ENCODE assay signal across 25 mouse cellular contexts in genomic region chr7:98670831-98671230, GRCm38 (mm10). TPM values are rescaled to one million over a fixed set of nuclear protein-coding genes. Genes with fewer than 3 reads are reported as not detected.
DNase-seq lines count a peak whose midpoint lies in the region; ATAC-seq and TF ChIP-seq lines count a peak whose summit lies in the region.
"Had no signal": no experiment of that assay in that cellular context is flagged by ENCODE, and none has a peak within 500 bp of the region (broad histone marks: within the 10 kb centered on the region; RNA-seq: fewer than 3 reads in every experiment).

No protein-coding gene starts in this region.

- H3K4me2 ChIP-seq in heart, embryonic 16.5 days (ENCODE audit: low read depth, low read length), result no peak overlapping the region
- H3K4me2 ChIP-seq: embryonic facial prominence, embryonic 12.5 days; embryonic facial prominence, embryonic 15.5 days; heart, embryonic 15.5 days; hindbrain, embryonic 14.5 days had no signal

- H3K27me3 ChIP-seq in heart, embryonic 16.5 days (ENCODE audit: control insufficient read depth, insufficient read depth, low read length), result no peaks in the 10 kb centered on the region
- no peaks in the 10 kb centered on the region for H3K27me3 ChIP-seq in kidney, adult 2 months (replicated peaks; ENCODE audit: control insufficient read depth, insufficient read depth, low read length)
- H3K27me3 ChIP-seq in limb, embryonic 10.5 days (ENCODE audit: low read depth, poor library complexity, severe bottlenecking), result peaks cover 5% of the 10 kb centered on the region; the same call in 1 of the 2 replicates
- H3K27me3 ChIP-seq: embryonic facial prominence, embryonic 12.5 days; embryonic facial prominence, embryonic 15.5 days; heart, embryonic 12.5 days; heart, embryonic 15.5 days had no signal

- no peak for TF ChIP-seq CTCF in kidney, adult 2 months (conservative IDR thresholded peaks at IDR 0.05; ENCODE audit: insufficient read depth, insufficient read length, low read depth, low read length)

- WGBS in heart, embryonic 16.5 days, result 78% methylated on average over 4 of the region's 4 CpGs
- 70% methylated on average over 4 of the region's 4 CpGs for WGBS in kidney, adult 2 months
- 91% methylated on average over 4 of the region's 4 CpGs for WGBS in limb, embryonic 10.5 days

- peaks cover 23% of the 10 kb centered on the region for H3K4me1 ChIP-seq in heart, embryonic 16.5 days (ENCODE audit: control insufficient read depth, insufficient read depth, low read length)
- H3K4me1 ChIP-seq in kidney, adult 2 months (ENCODE audit: control insufficient read depth, insufficient read depth, low read length), result no peaks in the 10 kb centered on the region
- peaks cover 34% of the 10 kb centered on the region for H3K4me1 ChIP-seq in limb, embryonic 10.5 days

- ATAC-seq in heart, embryonic 16.5 days (replicated peaks; ENCODE audit: extremely low read depth, insufficient read depth, low FRiP score), result 0 out of 2 replicates have a peak, but pooled peaks have one; percentile 17
- peak; percentile 16; the same call in 1 of the 2 replicates for ATAC-seq in megakaryocyte progenitor cell, adult 5-6 weeks (replicated peaks; ENCODE audit: poor library complexity)
- ATAC-seq: CD4-positive, CD25-positive, alpha-beta regulatory T cell, adult 4 months; forebrain, embryonic 14.5 days; forebrain, postnatal 0 days; hindbrain, postnatal 0 days; inflammation-experienced regulatory T-cells, adult 6 months had no signal

- no peaks in the 10 kb centered on the region for H3K9me3 ChIP-seq in heart, embryonic 16.5 days (replicated peaks; ENCODE audit: control insufficient read depth, low read length)
- no peaks in the 10 kb centered on the region for H3K9me3 ChIP-seq in limb, embryonic 10.5 days (replicated peaks)
- H3K9me3 ChIP-seq: embryonic facial prominence, embryonic 12.5 days; embryonic facial prominence, embryonic 15.5 days; heart, embryonic 12.5 days; heart, embryonic 15.5 days had no signal

- no peak overlapping the region for H3K4me3 ChIP-seq in heart, embryonic 16.5 days (ENCODE audit: low read length)
- H3K4me3 ChIP-seq in kidney, adult 2 months (ENCODE audit: insufficient read depth, low read depth, low read length), result no peak overlapping the region
- H3K4me3 ChIP-seq in limb, embryonic 10.5 days, result no peak overlapping the region
- H3K4me3 ChIP-seq: embryonic facial prominence, embryonic 12.5 days; embryonic facial prominence, embryonic 15.5 days; heart, embryonic 12.5 days; heart, embryonic 15.5 days had no signal

- H3K27ac ChIP-seq in heart, embryonic 16.5 days (ENCODE audit: low read length), result no peak overlapping the region
- H3K27ac ChIP-seq in kidney, adult 2 months (ENCODE audit: insufficient read depth, low read depth, low read length), result peak overlapping the region; percentile 41
- H3K27ac ChIP-seq in limb, embryonic 10.5 days, result peak overlapping the region; percentile 58; the same call in 1 of the 2 replicates
- H3K27ac ChIP-seq: hindbrain, embryonic 14.5 days; hindbrain, postnatal 0 days had no signal

- no peaks in the 10 kb centered on the region for H3K36me3 ChIP-seq in heart, embryonic 16.5 days (ENCODE audit: control insufficient read depth, insufficient read depth)
- no peaks in the 10 kb centered on the region for H3K36me3 ChIP-seq in kidney, adult 2 months (ENCODE audit: control insufficient read depth, insufficient read depth, low read length)
- H3K36me3 ChIP-seq in limb, embryonic 10.5 days, result no peaks in the 10 kb centered on the region
- H3K36me3 ChIP-seq: embryonic facial prominence, embryonic 12.5 days; embryonic facial prominence, embryonic 15.5 days; heart, embryonic 12.5 days; heart, embryonic 15.5 days had no signal

- no peak for DNase-seq in heart, postnatal 4 days
- no peak for DNase-seq in kidney, adult 2 months
- no peak for DNase-seq in kidney, adult 18-20 months
- no peak for DNase-seq in limb, embryonic 10.5 days (ENCODE audit: low spot score)
- no peak for DNase-seq in thymus, postnatal 10 days (ENCODE audit: low spot score in 2 of 2)
- DNase-seq in right cerebral cortex, postnatal 36 days (ENCODE audit: low spot score in 2 of 2), result no peak
- DNase-seq: adrenal gland, adult 2 months; adrenal gland, postnatal 14 days; cerebellum, adult 11-12 months; cerebellum, adult 8-10 months; cerebellum, postnatal 14 days; forebrain, postnatal 0 days; gastrocnemius, postnatal 25 days; heart, postnatal 14 days had no signal

- H3K9ac ChIP-seq in heart, embryonic 16.5 days (ENCODE audit: low read length), result no peak overlapping the region
- H3K9ac ChIP-seq: embryonic facial prominence, embryonic 12.5 days; embryonic facial prominence, embryonic 15.5 days; forebrain, postnatal 0 days; heart, embryonic 12.5 days; heart, embryonic 15.5 days; hindbrain, embryonic 14.5 days had no signal

- TF ChIP-seq POLR2A in kidney, adult 2 months (IDR thresholded peaks at IDR 0.05; ENCODE audit: low read depth, low read length), result no peak

RNA-seq across cellular contexts. Expression of gene Emsy, which starts 14.2 kb away (rescaled TPM):
- polyA plus RNA-seq in heart, embryonic 16.5 days (2015; fragmentation: Nextera tagmentation; extraction: Ambion mirVana), result 20.5 and 22.3 TPM in 2 replicates
- total RNA-seq in heart, postnatal 4 days (2021), result 10 to 100 TPM; 34.2 to 35.8 TPM
- 17.3 and 20.9 TPM in 2 replicates for polyA plus RNA-seq in kidney, adult 2 months (2012; rRNA removed)
- polyA plus RNA-seq in limb, embryonic 10.5 days (2016; fragmentation: Nextera tagmentation; extraction: Ambion mirVana), result 37.8 and 46.1 TPM in 2 replicates
- total RNA-seq in megakaryocyte progenitor cell, adult 5-6 weeks (2015), result 69.1 and 83.8 TPM in 2 replicates
- 23.5 and 26.0 TPM in 2 replicates for total RNA-seq in megakaryocyte progenitor cell, adult 5-6 weeks (2017)

RNA-seq across cellular contexts. Expression of gene Thap12, which starts 32.1 kb away (rescaled TPM):
- 36.6 and 40.6 TPM in 2 replicates for polyA plus RNA-seq in heart, embryonic 16.5 days (2015; fragmentation: Nextera tagmentation; extraction: Ambion mirVana)
- total RNA-seq in heart, postnatal 4 days (2021), result 10 to 100 TPM; 75.0 to 79.8 TPM
- 12.3 and 13.3 TPM in 2 replicates for polyA plus RNA-seq in kidney, adult 2 months (2012; rRNA removed)
- polyA plus RNA-seq in limb, embryonic 10.5 days (2016; fragmentation: Nextera tagmentation; extraction: Ambion mirVana), result 50.8 and 56.2 TPM in 2 replicates
- 54.8 and 59.4 TPM in 2 replicates for total RNA-seq in megakaryocyte progenitor cell, adult 5-6 weeks (2015)
- total RNA-seq in megakaryocyte progenitor cell, adult 5-6 weeks (2017), result 72.6 and 86.9 TPM in 2 replicates
